21 mouse cellular contexts compared by ENCODE assay signal in genomic region chr7:35015252-35015651, GRCm38 (mm10). TPM values are rescaled to one million over a fixed set of nuclear protein-coding genes. Genes with fewer than 3 reads are reported as not detected.
DNase-seq lines count a peak whose midpoint lies in the region; ATAC-seq and TF ChIP-seq lines count a peak whose summit lies in the region.
"Had no signal": no experiment of that assay in that cellular context is flagged by ENCODE, and none has a peak within 500 bp of the region (broad histone marks: within the 10 kb centered on the region; RNA-seq: fewer than 3 reads in every experiment).

No protein-coding gene starts in this region.

- H3K9ac ChIP-seq in CH12.LX (ENCODE audit: insufficient read depth, low read depth): 0 out of 2 replicates have a peak overlapping the region, but pooled peaks have one; percentile 20
- H3K9ac ChIP-seq: embryonic facial prominence, embryonic 12.5 days; forebrain, embryonic 13.5 days; forebrain, embryonic 15.5 days; forebrain, postnatal 0 days had no signal

- peak overlapping the region; percentile 88 for H3K27ac ChIP-seq in CH12.LX (ENCODE audit: insufficient read depth, low read depth)
- H3K27ac ChIP-seq: embryonic facial prominence, embryonic 10.5 days; embryonic facial prominence, embryonic 12.5 days; forebrain, embryonic 13.5 days; forebrain, embryonic 15.5 days had no signal

- TF ChIP-seq RAD21 in CH12.LX (IDR thresholded peaks at IDR 0.05; ENCODE audit: low read depth, low read length): no peak

- WGBS in lung, adult 2 months: 77% methylated on average over 2 of the region's 2 CpGs

- in situ Hi-C loops in CH12.LX (cut with MboI; ENCODE audit: low pct_ligation_motif_present, low pct_unique_long_range_greater_than_20kb, low sequenced_read_pairs): loop anchor here (10.0 kb wide), 1 partner anchor 330 kb away; no protein-coding TSS in a partner anchor

- H3K27me3 ChIP-seq in CH12.LX (replicated peaks): no peaks in the 10 kb centered on the region
- H3K27me3 ChIP-seq: embryonic facial prominence, embryonic 12.5 days; forebrain, embryonic 13.5 days; forebrain, embryonic 15.5 days had no signal

- no peak overlapping the region for H3K4me3 ChIP-seq in CH12.LX (replicated peaks in 1 of 3; ENCODE audit: low read depth in 2 of 3, low read length in 2 of 3, poor library complexity in 1 of 3)
- no peak overlapping the region for H3K4me3 ChIP-seq in lung, adult 2 months (replicated peaks; ENCODE audit: extremely low read depth, low read depth, low read length)
- H3K4me3 ChIP-seq: embryonic facial prominence, embryonic 10.5 days; embryonic facial prominence, embryonic 12.5 days; forebrain, embryonic 13.5 days; forebrain, embryonic 15.5 days had no signal

- dilution Hi-C loops in CH12.LX (cut with MboI; ENCODE audit: extremely low pct_ligation_motif_present, extremely low pct_unique_long_range_greater_than_20kb, low sequenced_read_pairs): no loop called here

- peaks cover 18 to 21% of the 10 kb centered on the region in 2 experiments for H3K4me1 ChIP-seq in CH12.LX (ENCODE audit: control insufficient read depth in 1 of 2, insufficient read depth in 2 of 2)
- no peaks in the 10 kb centered on the region for H3K4me1 ChIP-seq in lung, adult 2 months (ENCODE audit: control insufficient read depth, insufficient read depth, low read length)
- H3K4me1 ChIP-seq: embryonic facial prominence, embryonic 12.5 days had no signal

- H3K9me3 ChIP-seq in CH12.LX (replicated peaks; ENCODE audit: low read length): peaks cover 4% of the 10 kb centered on the region
- H3K9me3 ChIP-seq: embryonic facial prominence, embryonic 10.5 days; embryonic facial prominence, embryonic 12.5 days; forebrain, embryonic 13.5 days; forebrain, embryonic 15.5 days had no signal

- H3K4me2 ChIP-seq in CH12.LX (ENCODE audit: insufficient read depth, low read depth, poor library complexity, severe bottlenecking): no peak overlapping the region; the same call in 1 of the 2 replicates
- H3K4me2 ChIP-seq: embryonic facial prominence, embryonic 12.5 days; forebrain, embryonic 13.5 days; forebrain, embryonic 15.5 days had no signal

- no peak for TF ChIP-seq CTCF in CH12.LX (conservative IDR thresholded peaks at IDR 0.05 in 1 of 2, IDR thresholded peaks at IDR 0.05 in 1 of 2; ENCODE audit: low read depth in 2 of 2, low read length in 2 of 2)
- TF ChIP-seq CTCF in lung, adult 2 months (IDR thresholded peaks at IDR 0.05; ENCODE audit: insufficient read depth, low read length): no peak

- no peak for TF ChIP-seq POLR2A in CH12.LX (IDR thresholded peaks at IDR 0.05; ENCODE audit: low read depth, low read length)
- no peak for TF ChIP-seq POLR2A in lung, adult 2 months (IDR thresholded peaks at IDR 0.05; ENCODE audit: borderline replicate concordance, extremely low read depth, low read depth, low read length)

- H3K79me2 ChIP-seq in CH12.LX (replicated peaks; ENCODE audit: control insufficient read depth, extremely low read depth, insufficient read depth, poor library complexity, severe bottlenecking): no peaks in the 10 kb centered on the region

- no peak for ATAC-seq in megakaryocyte, adult 5-6 weeks (ENCODE audit: poor library complexity, severe bottlenecking)
- ATAC-seq: CD4-positive, CD25-positive, alpha-beta regulatory T cell, adult 4 months; forebrain, embryonic 13.5 days; forebrain, embryonic 15.5 days; forebrain, postnatal 0 days had no signal

- H3K36me3 ChIP-seq in CH12.LX (replicated peaks in 1 of 2; ENCODE audit: control insufficient read depth in 1 of 2, insufficient read depth in 1 of 2, low read length in 1 of 2): peaks cover 0 to 54% of the 10 kb centered on the region in 2 experiments
- H3K36me3 ChIP-seq: embryonic facial prominence, embryonic 12.5 days; forebrain, embryonic 15.5 days had no signal

- peak; percentile 43 for DNase-seq in 3T3-L1 (ENCODE audit: low read depth, low spot score)
- peak; percentile 53 for DNase-seq in CH12.LX (ENCODE audit: extremely low read depth)
- peak; percentile 47 for DNase-seq in NIH3T3 (ENCODE audit: low read depth)
- DNase-seq in lung, adult 2 months: no peak
- no peak for DNase-seq in spleen, adult 12 weeks (ENCODE audit: low spot score)
- DNase-seq: adrenal gland, adult 8-10 months; adrenal gland, postnatal 14 days; adrenal gland, postnatal 36 days; B cell, adult 2 months; cerebellum, adult 11-12 months; cerebellum, adult 2 months; cerebellum, adult 9-10 months; cerebellum, postnatal 10 days; cerebellum, postnatal 25 days; forebrain, postnatal 0 days had no signal

- peak; percentile 75 for TF ChIP-seq EP300 in CH12.LX (IDR thresholded peaks at IDR 0.05; ENCODE audit: low read length)

TF ChIP-seq in CH12.LX, 34 proteins besides CTCF, POLR2A, EP300 and RAD21:
- TF ChIP-seq E2F4 (IDR thresholded peaks at IDR 0.05; ENCODE audit: insufficient replicate concordance, low read depth, low read length): no peak
- TF ChIP-seq UBTF (IDR thresholded peaks at IDR 0.05; ENCODE audit: low read depth, low read length): no peak
- TF ChIP-seq ZKSCAN1 (IDR thresholded peaks at IDR 0.05; ENCODE audit: borderline replicate concordance, low read depth, low read length): no peak
- no peak for TF ChIP-seq SMC3 (IDR thresholded peaks at IDR 0.05; ENCODE audit: low read depth, low read length)
- TF ChIP-seq IRF4 (IDR thresholded peaks at IDR 0.05; ENCODE audit: low read depth, low read length): peak; percentile 92
- peak; percentile 57; the same call in 1 of the 2 replicates for TF ChIP-seq MEF2A (IDR thresholded peaks at IDR 0.05; ENCODE audit: borderline replicate concordance, low read depth, low read length)
- no peak for TF ChIP-seq KAT2A (IDR thresholded peaks at IDR 0.05; ENCODE audit: insufficient replicate concordance, low read length)
- no peak for TF ChIP-seq CHD2 (IDR thresholded peaks at IDR 0.05; ENCODE audit: low read length)
- peak; percentile 73 for TF ChIP-seq USF1 (IDR thresholded peaks at IDR 0.05; ENCODE audit: low read depth, low read length)
- TF ChIP-seq BHLHE40 (IDR thresholded peaks at IDR 0.05; ENCODE audit: low read depth, low read length): peak; percentile 93
- peak; percentile 1; the same call in 1 of the 2 replicates for TF ChIP-seq SIN3A (IDR thresholded peaks at IDR 0.05; ENCODE audit: low read length)
- no peak for TF ChIP-seq GABPA (IDR thresholded peaks at IDR 0.05; ENCODE audit: insufficient replicate concordance, low read depth, low read length)
- TF ChIP-seq ZMIZ1 (IDR thresholded peaks at IDR 0.05; ENCODE audit: low read depth, low read length): no peak
- TF ChIP-seq MAX (IDR thresholded peaks at IDR 0.05; ENCODE audit: low read length): peak; percentile 89
- no peak for TF ChIP-seq MAFK (IDR thresholded peaks at IDR 0.05; ENCODE audit: insufficient replicate concordance, low read length)
- TF ChIP-seq ZC3H11A (IDR thresholded peaks at IDR 0.05; ENCODE audit: low read depth, low read length): no peak
- no peak for TF ChIP-seq JUND (conservative IDR thresholded peaks at IDR 0.05; ENCODE audit: low read depth, low read length)
- no peak for TF ChIP-seq TBP (conservative IDR thresholded peaks at IDR 0.05; ENCODE audit: low read depth, low read length)
- peak; percentile 64 for TF ChIP-seq USF2 (conservative IDR thresholded peaks at IDR 0.05; ENCODE audit: low read depth, low read length)
- no peak for TF ChIP-seq CHD1 (IDR thresholded peaks at IDR 0.05; ENCODE audit: low read depth, low read length)
- TF ChIP-seq MYC (IDR thresholded peaks at IDR 0.05; ENCODE audit: low read depth, low read length): peak; percentile 75
- TF ChIP-seq NELFE (IDR thresholded peaks at IDR 0.05; ENCODE audit: low read depth, low read length): no peak
- no peak; the same call in 1 of the 2 replicates for TF ChIP-seq RCOR1 (conservative IDR thresholded peaks at IDR 0.05; ENCODE audit: low read depth, low read length)
- no peak for TF ChIP-seq PAX5 (IDR thresholded peaks at IDR 0.05; ENCODE audit: low read length)
- no peak for TF ChIP-seq ELF1 (IDR thresholded peaks at IDR 0.05; ENCODE audit: low read depth, low read length)
- TF ChIP-seq TCF12 (IDR thresholded peaks at IDR 0.05; ENCODE audit: low read depth, low read length): peak; percentile 47; the same call in 1 of the 2 replicates
- TF ChIP-seq MXI1 (IDR thresholded peaks at IDR 0.05; ENCODE audit: low read depth, low read length): peak; percentile 69
- no peak for TF ChIP-seq ZNF384 (IDR thresholded peaks at IDR 0.05; ENCODE audit: low read depth, low read length)
- TF ChIP-seq MAZ (IDR thresholded peaks at IDR 0.05; ENCODE audit: low read depth, low read length): no peak
- peak; percentile 62 for TF ChIP-seq ETS1 (conservative IDR thresholded peaks at IDR 0.05; ENCODE audit: low read depth, low read length)
- no peak for TF ChIP-seq JUN (IDR thresholded peaks at IDR 0.05; ENCODE audit: insufficient read depth, low read depth, low read length)
- no peak for TF ChIP-seq POLR2AphosphoS2 (IDR thresholded peaks at IDR 0.05; ENCODE audit: low read depth, low read length)
- TF ChIP-seq HCFC1 (IDR thresholded peaks at IDR 0.05; ENCODE audit: low read depth, low read length): no peak
- peak; percentile 34 for TF ChIP-seq NRF1 (IDR thresholded peaks at IDR 0.05; ENCODE audit: low read depth, low read length)

RNA-seq across cellular contexts. Expression of gene Cebpg, which starts 41.1 kb away (rescaled TPM):
- total RNA-seq in CH12.LX (2012; rRNA removed) (23.6 and 34.6 TPM in 2 replicates), CH12.LX (2014; rRNA removed) (25.3 and 27.0 TPM in 2 replicates)
- polyA plus RNA-seq in CH12.LX (2012; ENCODE audit: insufficient read length, low read depth): 19.9 and 23.5 TPM in 2 replicates
- total RNA-seq in megakaryocyte, adult 5-6 weeks (2015): 29.8 and 33.5 TPM in 2 replicates
- total RNA-seq in megakaryocyte, adult 5-6 weeks (2017): 60.1 and 86.5 TPM in 2 replicates
- polyA plus RNA-seq in lung, adult 2 months (2012; rRNA removed): 10.3 and 13.5 TPM in 2 replicates

Comparison
In these comparisons a context has a peak if more than half of its experiments do, and no peak if none do; other contexts are left out.
1. DNase-seq: peak in 3T3-L1 (single experiment), CH12.LX (single experiment) and NIH3T3 (single experiment); none in lung, adult 2 months (single experiment) and spleen, adult 12 weeks (single experiment).